ENCODE assay signal across 28 mouse cellular contexts in genomic region chr11:111754735-111755134, GRCm38 (mm10).
"Had no signal": no experiment of that assay in that cellular context is flagged by ENCODE, and none has a peak within 500 bp of the region (broad histone marks: within the 10 kb centered on the region; RNA-seq: fewer than 3 reads in every experiment).

No protein-coding gene starts in this region.

- H3K36me3 ChIP-seq: heart, embryonic 13.5 days; heart, embryonic 15.5 days; hindbrain, embryonic 10.5 days; hindbrain, embryonic 12.5 days; intestine, embryonic 15.5 days; limb, embryonic 13.5 days; liver, embryonic 13.5 days; liver, embryonic 15.5 days had no signal

- H3K9me3 ChIP-seq: heart, embryonic 13.5 days; heart, embryonic 15.5 days; hindbrain, embryonic 10.5 days; hindbrain, embryonic 12.5 days; intestine, embryonic 15.5 days; limb, embryonic 13.5 days; liver, embryonic 13.5 days; liver, embryonic 15.5 days had no signal

- ATAC-seq: hindbrain, embryonic 16.5 days; inflammation-experienced regulatory T-cells, adult 6 months; intestine, embryonic 15.5 days; intestine, postnatal 0 days had no signal

- H3K27ac ChIP-seq: gastrocnemius, adult 2 months; heart, adult 2 months; heart, embryonic 13.5 days; heart, embryonic 15.5 days; hindbrain, embryonic 10.5 days; hindbrain, embryonic 12.5 days; hindbrain, embryonic 14.5 days; intestine, embryonic 15.5 days; layer of hippocampus, adult 2 months; left cerebral cortex, adult 2 months; limb, embryonic 13.5 days; liver, embryonic 13.5 days; liver, embryonic 15.5 days had no signal

- H3K27me3 ChIP-seq: heart, embryonic 13.5 days; heart, embryonic 15.5 days; hindbrain, embryonic 12.5 days; intestine, embryonic 15.5 days; liver, embryonic 13.5 days; liver, embryonic 15.5 days had no signal

- H3K4me1 ChIP-seq: heart, embryonic 13.5 days; heart, embryonic 15.5 days; hindbrain, embryonic 10.5 days; hindbrain, embryonic 12.5 days; intestine, embryonic 15.5 days; limb, embryonic 13.5 days; liver, embryonic 13.5 days; liver, embryonic 15.5 days had no signal

- H3K4me2 ChIP-seq: heart, embryonic 11.5 days; heart, embryonic 13.5 days; heart, embryonic 15.5 days; hindbrain, embryonic 12.5 days; hindbrain, embryonic 14.5 days; intestine, embryonic 15.5 days; limb, embryonic 13.5 days; liver, embryonic 11.5 days; liver, embryonic 13.5 days; liver, embryonic 15.5 days had no signal

- H3K9ac ChIP-seq: heart, embryonic 13.5 days; heart, embryonic 15.5 days; hindbrain, embryonic 12.5 days; hindbrain, embryonic 14.5 days; intestine, embryonic 15.5 days; limb, embryonic 13.5 days; liver, embryonic 13.5 days; liver, embryonic 15.5 days had no signal

- DNase-seq: gastrocnemius, adult 2 months; gastrocnemius, postnatal 10 days; gastrocnemius, postnatal 25 days; heart, adult 2 months; heart, postnatal 14 days; heart, postnatal 4 days; kidney, adult 18-20 months; kidney, adult 8-10 months; kidney, postnatal 10 days; kidney, postnatal 25 days; kidney, postnatal 4 days; liver; liver, embryonic 13.5 days had no signal

- H3K4me3 ChIP-seq: gastrocnemius, adult 2 months; heart, adult 2 months; heart, embryonic 13.5 days; heart, embryonic 15.5 days; hindbrain, embryonic 10.5 days; hindbrain, embryonic 12.5 days; intestine, embryonic 15.5 days; layer of hippocampus, adult 2 months; left cerebral cortex, adult 2 months; limb, embryonic 13.5 days; liver, embryonic 13.5 days; liver, embryonic 15.5 days had no signal
